Mouse (Mus musculus) gastrocnemius, postnatal 14 days (tissue): ENCODE data around the gene Ext2. TPM values are rescaled to one million over a fixed set of nuclear protein-coding genes. Genes with fewer than 3 reads are reported as not detected.

Experiments
- DNase-seq: peaks from one replicate; pipeline ENCODE4 v3.0.0; 2021; ENCODE audit warnings: mixed read lengths
- intact Hi-C: fragments of 180-260 bp; cut with DNase I; formaldehyde crosslinking; loops from one replicate; pipeline ENCODE4 v1.15.1; 2025; ENCODE audit warnings: low total_unique reads
- total RNA-seq, 2 experiments: library from RNA; stranded (reverse); gene quantifications; 2 replicates each; pipeline ENCODE4 v1.2.3; 2021

The Ext2 gene
- total RNA-seq, 2 experiments from 2014 or later, result 33.5 to 37.8 TPM

GRCm38 (mm10) chr2:93809931-93810330 lies 12.4 kb downstream of the Ext2 start:
- intact Hi-C loops, result loop anchor here (10.0 kb wide), 1 partner anchor 335 kb away; no protein-coding TSS in a partner anchor
- DNase-seq, result peak; percentile 42

DNA sequence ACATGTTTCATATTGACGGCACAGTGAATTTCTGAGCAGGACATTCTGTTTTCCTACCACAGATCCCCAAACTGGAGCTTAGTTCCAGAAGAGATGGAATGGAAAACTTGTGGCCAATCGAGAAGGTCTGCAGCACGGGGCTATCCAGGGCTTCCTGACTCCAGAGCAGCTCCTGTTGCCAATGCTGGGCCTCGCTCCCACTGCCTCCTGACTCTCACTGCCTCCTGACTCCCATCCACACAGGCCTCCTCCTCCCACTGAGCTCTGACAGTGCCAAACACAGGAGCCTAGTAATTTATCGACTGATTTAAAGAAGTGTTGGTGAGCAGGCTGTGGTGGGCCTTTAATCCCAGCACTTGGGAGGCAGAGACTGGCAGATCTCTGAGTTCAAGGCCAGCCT lies 14.3 kb downstream of the Ext2 start:
- intact Hi-C loops, result no loop called here
- no peak for DNase-seq

DNA sequence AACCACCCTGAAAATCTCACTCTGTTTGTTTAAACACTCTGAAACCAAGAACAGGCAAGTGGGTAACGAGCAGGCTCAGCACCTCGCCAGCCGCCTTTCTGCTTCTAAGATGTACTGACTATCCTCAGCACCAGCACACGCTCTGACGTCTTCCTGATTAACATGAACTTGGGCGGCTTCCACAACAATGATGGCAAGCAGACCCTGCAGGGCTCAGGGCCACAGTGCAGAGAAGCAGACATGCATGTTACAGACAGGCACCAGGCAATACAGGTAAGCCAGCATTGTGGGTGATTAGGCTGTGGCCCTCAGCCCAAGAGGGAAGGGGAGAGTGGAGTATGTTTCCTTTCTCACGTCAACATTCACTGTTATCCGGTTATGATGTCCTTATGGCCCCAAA lies 14.9 kb downstream of the Ext2 start:
- no peak for DNase-seq
- intact Hi-C loops, result no loop called here

DNA sequence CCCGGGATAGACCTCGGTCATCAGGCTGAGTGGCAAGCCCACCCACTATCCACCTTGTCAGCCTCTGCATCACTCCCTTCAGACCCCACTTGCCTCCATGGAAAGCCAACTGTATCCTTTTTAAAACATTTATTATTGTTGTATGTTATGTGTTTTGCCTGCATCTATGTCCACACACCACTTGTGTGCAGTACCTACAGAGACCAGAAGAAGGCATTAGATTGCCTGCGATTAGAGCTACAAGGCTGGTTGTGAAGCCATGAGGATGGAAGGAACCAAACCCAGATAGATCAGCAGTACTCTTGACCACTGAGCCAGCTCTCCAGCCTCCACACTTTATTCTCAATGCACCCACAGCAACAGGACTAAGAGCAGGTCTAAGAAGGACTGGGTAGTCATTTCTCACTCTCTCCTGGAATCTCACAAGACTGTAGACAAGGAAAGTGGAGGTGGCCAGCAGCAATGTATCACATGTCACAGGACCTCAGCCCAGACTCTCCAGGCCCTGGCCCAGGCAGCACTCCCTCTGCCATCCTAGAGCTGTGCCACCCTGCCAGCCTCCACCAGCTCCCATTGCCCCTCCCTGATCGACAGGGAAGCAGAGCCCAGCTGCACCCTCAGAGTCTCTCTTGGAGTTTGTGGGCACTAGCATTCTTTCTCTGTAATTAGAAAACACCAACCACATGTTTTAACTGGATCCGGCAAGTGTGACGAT lies 15.7 kb downstream of the Ext2 start:
- DNase-seq, result peak; percentile 53
- intact Hi-C loops, result no loop called here

GRCm38 (mm10) chr2:93805523-93805922 lies 16.8 kb downstream of the Ext2 start:
- intact Hi-C loops, result no loop called here
- DNase-seq, result no peak

DNA sequence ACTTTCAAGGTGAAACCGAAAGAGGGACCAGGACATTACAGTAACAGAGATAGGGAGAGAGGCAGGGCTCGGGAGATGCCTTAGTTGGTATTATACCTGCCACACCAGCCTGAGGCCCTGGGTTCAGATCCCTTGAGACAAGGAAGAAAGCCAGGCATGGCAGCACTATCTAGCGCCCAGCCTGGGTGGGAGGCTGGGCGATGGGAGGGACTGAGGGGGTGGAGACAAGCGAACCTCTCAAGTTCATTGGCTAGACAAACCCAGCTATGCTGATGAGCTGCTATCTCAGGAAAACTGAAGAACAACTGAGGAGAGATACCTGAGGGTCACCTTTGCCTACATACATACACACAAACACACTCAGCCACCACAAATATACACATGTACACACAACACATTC lies 17.3 kb downstream of the Ext2 start:
- no peak for DNase-seq
- intact Hi-C loops, result no loop called here

GRCm38 (mm10) chr2:93802947-93803346 lies 19.4 kb downstream of the Ext2 start:
- DNase-seq, result no peak
- intact Hi-C loops, result no loop called here

- no peak for DNase-seq
- intact Hi-C loops, result no loop called here
These were observed 21.3 kb downstream of the Ext2 start for GRCm38 (mm10) chr2:93801097-93801496.

DNA sequence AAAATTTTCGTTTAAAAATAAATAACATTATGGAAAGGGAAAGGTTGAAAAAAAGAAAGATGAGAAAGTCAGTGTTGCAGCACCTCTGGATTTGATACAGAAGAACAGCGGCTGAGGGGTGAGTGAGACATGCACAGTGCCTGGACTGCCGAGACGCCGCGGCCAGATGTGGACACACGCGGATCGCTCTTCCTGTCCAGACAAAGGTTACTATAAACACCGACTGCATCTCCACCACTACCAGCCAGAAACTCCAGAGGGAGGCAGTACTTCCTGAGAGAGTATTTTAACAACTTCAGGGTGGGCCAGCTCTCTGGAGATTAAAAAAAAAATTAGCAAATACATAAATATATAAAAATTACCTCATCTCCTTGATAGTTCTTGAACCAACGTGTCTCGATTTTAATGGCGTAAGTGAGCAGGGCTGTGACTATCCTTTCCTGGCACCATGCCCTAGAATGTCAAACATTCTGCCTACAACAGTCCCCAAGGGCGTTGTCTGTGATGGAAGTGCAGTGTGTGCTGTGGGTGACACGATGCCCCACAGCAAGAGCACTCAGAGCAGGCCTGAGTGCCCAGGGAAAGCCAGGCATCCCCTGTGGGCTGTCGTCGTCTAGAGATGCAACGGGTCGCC lies 25.1 kb downstream of the Ext2 start:
- intact Hi-C loops, result no loop called here
- DNase-seq, result no peak

DNA sequence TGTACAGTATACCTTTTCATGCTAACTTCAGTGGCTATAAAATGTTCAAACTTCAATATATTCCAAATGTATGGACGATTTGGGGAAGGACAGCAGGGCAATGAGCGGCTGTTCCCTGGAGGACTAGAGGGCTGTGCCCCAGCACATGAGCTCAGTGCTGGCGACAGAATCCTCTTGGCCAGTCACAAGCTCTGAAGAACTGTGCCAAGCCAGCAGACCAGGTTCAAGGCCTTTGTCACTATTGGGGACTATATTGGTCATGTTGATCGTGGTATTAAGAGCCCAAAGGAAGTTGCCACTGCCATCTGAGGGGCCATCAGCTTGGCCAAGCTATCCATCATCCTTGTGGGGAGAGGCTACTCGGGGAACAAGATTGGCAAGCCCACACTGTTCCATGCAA lies 28.0 kb downstream of the Ext2 start:
- no peak for DNase-seq
- intact Hi-C loops, result no loop called here

DNA sequence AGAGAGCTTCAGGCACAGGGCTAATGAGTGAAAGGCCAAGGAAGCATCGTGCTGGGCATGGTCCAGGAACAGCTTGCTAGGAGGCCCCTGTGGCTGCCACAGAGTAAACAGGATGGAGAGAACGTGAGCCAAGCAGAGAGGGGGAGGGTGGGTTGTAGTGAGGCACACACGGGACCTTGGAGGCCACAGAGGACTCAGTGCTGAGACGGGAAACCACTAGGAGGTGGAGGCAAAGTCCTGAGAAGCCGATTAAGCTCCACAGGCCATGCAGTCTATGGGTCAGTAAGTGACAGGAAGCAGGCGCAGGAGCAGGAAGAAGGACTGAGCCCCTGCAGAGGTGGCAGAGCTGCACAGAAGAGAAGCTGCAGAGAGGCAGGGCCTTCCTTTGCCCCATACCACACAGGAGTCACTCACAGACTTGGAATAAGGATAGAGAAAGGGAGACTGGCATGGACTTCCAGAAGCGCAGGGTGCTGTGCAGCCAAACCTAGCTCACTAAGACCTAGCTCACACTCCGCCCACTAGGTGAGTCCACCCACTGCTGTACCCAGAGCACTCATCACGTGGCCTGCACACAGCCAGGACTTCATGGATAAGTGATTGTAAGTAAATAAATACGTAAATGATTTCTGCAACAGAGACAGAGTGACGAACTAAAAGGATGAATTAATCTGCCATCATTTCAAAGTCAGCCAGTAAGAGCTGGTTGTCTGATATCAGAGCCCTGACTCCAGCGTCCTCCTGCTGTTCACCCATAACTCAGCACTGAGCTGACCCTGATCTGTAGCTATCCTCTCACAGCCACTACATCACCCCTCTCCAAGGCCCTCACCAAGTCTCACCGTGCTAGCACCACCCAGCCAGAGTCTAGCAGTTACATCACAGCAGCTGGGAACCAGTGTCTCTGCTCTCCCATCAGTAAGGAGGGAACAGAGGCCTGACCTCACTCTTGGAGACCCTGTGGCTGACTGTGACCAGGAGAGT lies 30.6 kb downstream of the Ext2 start:
- DNase-seq, result peak; percentile 46
- intact Hi-C loops, result no loop called here

- intact Hi-C loops, result no loop called here
These were observed 31.5 kb downstream of the Ext2 start for GRCm38 (mm10) chr2:93790798-93791345.

DNA sequence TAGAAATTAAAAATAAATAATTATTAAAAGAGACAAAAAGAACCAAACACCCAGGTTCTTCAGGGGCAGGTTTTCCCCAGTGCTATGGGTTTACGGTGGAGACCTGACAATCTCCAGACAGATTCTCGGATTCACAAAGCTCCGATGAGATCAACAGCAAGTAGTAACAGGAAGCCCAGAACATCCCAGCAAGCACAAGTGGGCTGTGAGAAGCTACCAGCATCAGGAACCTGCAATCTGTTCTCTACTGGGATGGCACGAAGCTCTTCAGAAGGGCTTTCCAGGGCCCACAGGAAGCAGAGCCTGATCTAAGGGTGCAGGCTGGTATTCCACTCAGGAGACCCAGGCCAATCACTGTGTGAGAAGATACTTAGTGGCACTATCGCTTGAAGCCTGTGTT lies 33.8 kb downstream of the Ext2 start:
- no peak for DNase-seq
- intact Hi-C loops, result loop anchor here (5.0 kb wide), 2 partner anchors 131 to 316 kb away; no protein-coding TSS in a partner anchor

More at GRCm38 (mm10) chr2:93790798-93791345, 31.5 kb downstream of the Ext2 start:
- no peak for DNase-seq

DNA sequence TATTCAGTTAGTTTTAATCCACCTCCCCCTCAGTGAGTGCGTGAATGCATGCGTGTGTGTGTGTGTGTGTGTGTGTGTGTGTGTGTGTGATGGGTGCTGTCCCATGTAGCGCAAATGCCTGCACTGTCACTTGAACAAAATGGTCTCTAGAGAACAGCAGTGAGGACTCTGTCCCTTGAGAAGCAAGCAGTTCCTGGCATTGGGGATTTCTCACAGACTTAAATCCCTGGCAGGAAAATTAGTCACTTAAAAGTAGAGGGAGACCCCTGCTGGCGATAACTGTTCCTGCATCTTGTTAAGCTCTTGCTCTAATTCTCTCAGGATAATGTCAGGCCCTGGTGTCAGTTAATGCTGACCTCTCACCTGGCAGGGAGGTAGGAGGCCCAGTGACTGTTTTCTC lies 36.2 kb downstream of the Ext2 start:
- intact Hi-C loops, result loop anchor here (5.0 kb wide), 2 partner anchors 129 to 314 kb away; no protein-coding TSS in a partner anchor
- peak; percentile 57 for DNase-seq

GRCm38 (mm10) chr2:93785432-93785798 lies 37.0 kb downstream of the Ext2 start:
- DNase-seq, result no peak
- intact Hi-C loops, result loop anchor here (5.0 kb wide), 2 partner anchors 128 to 313 kb away; no protein-coding TSS in a partner anchor

DNA sequence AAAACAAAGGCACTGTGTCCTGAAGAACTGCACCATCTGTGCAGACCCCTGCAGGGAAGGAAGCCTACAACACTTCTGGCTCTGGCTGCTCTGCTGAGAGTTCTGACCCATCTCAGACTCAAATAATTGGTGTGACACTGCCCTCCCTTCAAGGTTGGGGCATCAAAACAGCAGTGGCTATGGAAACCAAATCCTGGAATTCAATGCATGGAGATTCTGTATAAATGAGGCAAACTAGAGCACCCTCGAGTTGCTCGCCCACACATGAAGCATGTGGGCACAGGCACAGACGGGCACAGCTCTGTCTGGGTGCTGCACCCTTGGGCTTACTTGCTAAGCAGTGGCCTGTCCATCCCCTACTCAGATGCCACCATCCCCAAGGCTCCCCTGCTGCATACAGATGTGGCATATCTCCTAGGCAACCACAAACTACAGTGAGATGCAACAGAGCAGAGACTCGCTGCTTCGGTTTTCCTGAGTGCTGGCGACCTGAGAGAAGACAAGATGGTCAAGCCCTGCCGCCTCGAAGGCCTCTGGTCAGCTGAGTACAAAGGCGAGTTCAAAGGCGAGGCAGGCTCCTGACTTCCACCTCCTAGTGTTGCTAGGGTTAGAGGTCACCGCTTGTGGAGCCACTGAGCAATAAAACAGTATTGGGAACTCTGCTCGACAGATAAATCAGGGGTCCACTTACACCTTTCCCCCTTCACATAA lies 37.5 kb downstream of the Ext2 start:
- intact Hi-C loops, result loop anchor here (5.0 kb wide), 2 partner anchors 128 to 313 kb away; no protein-coding TSS in a partner anchor
- DNase-seq, result no peak

DNA sequence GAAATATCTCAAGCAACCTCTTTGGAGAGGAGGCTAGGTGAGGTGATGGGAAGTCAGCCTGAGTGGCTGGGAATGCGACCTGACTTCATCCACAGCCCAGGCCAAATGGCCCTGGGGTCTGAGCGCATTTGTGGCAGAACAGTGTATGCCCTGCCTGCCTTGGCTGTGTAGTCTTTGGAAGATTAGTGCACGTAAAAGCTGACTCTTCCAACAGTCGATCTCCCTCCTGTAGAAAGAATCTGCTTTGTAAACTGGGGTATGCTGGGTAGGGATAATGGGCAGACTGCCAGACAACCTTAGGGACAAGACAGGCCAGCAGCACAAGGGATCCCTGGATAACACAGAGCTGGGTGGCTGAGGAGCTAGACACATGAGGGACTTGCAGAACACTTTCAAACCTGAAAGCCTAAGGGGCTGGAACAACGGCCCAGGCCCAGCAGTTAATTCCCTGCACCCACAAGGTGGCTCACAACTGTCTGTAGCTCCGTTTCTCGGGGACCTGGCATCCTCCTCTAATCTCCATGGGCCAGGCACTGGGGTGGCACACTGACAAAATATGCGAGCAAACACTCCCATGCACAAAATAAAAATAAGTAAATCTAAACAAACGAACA lies 38.3 kb downstream of the Ext2 start:
- no peak for DNase-seq
- intact Hi-C loops, result no loop called here

DNA sequence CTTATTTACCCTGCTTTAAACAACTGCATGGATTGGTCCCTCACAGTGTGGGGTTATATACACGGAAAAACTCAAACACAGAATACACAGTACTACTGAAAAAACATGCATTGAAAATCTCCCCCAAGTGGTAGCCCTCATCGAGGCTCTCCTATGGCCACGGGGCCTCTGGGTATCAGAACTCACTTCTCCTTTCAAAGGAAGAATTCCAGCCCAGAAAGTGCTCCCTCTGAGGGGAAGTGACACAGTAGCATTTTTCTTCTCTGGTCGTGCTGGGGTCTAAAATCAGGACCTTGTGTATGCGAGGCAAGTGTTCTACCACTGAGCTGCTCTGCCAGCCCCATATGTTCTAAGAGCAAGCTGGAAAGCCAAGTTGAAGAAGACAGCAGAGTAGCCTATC lies 39.7 kb downstream of the Ext2 start:
- intact Hi-C loops, result no loop called here
- DNase-seq, result no peak

DNA sequence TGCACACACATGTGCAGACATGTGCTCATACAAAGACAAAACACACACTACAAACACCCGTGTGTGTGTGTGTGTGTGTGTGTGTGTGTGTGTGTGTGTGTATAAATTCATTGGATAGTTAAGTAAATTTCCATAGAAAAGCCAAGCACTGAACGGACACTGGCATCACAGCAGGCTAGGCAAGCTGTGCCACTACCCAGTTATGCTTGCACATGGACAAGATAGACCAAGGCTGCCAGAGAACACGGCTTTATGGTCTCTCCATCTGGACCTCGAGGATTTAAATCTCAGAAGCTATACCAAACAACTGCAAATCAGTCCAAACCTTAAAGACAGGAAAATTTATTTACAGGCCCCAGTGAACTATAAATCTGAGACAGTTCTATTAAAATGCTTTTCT lies 40.2 kb downstream of the Ext2 start:
- no peak for DNase-seq
- intact Hi-C loops, result no loop called here
